Mouse (Mus musculus): ENCODE results near the gene Cd200r3. TPM values are rescaled to one million over a fixed set of nuclear protein-coding genes. Genes with fewer than 3 reads are reported as not detected.

Gene Cd200r3
- total RNA-seq, 4 experiments from 2014 or later, result not detected

- no peak for DNase-seq (ENCODE audit: low spot score in 2 of 2)
These were observed 87.3 kb downstream of the Cd200r3 start for GRCm38 (mm10) chr16:45030796-45031195.

Other genes with a start within 250 kb of the Cd200r3 start
- gene Nepro, start 219.4 kb upstream of the Cd200r3 start, total RNA-seq (2022), result 1 to 10 TPM; 3.7 to 6.0 (median 5.4) TPM
- 10 to 100 TPM; 21.0 to 26.3 (median 23.4) TPM for gene Gtpbp8, start 197.3 kb upstream of the Cd200r3 start, total RNA-seq (2022)
- 1 to 10 TPM in 1 of 4 experiments, under 1 TPM in 3; 0.67 to 1.0 (median 0.91) TPM for gene Cd200r1, start 177.9 kb upstream of the Cd200r3 start, total RNA-seq (2022)
- under 1 TPM in 3 of 4 experiments, not detected in 1; 0.25 to 0.91 (median 0.40) TPM for gene Cd200r4, start 131.9 kb upstream of the Cd200r3 start, total RNA-seq (2022)
- gene Cd200r2, start 76.6 kb upstream of the Cd200r3 start, total RNA-seq (2022), result not detected
- gene Ccdc80, start 149.7 kb downstream of the Cd200r3 start, total RNA-seq (2022), result 1 to 10 TPM; 5.0 to 7.5 (median 6.3) TPM
- gene Slc35a5, start 215.0 kb downstream of the Cd200r3 start, total RNA-seq (2022), result 10 to 100 TPM; 47.0 to 60.6 (median 52.4) TPM
- 10 to 100 TPM; 42.9 to 46.0 (median 45.4) TPM for gene Atg3, start 215.1 kb downstream of the Cd200r3 start, total RNA-seq (2022)